Mouse (Mus musculus) left cerebral cortex, postnatal 25 days (tissue): ENCODE results near the gene Rnf123. TPM values are rescaled to one million over a fixed set of nuclear protein-coding genes. Genes with fewer than 3 reads are reported as not detected.
A peak's percentile ranks its signal among the peaks of the same experiment; 100 is the strongest.

ENCODE experiments used
- DNase-seq, 2 experiments: peaks; one replicate each; pipeline ENCODE4 v3.0.0; 2022; ENCODE audit warnings: low spot score in 2 of 2, mixed read lengths in 1 of 2
- intact Hi-C: fragments of 180-260 bp; cut with DNase I; formaldehyde crosslinking; loops from one replicate; pipeline ENCODE4 v1.15.1; 2025
- total RNA-seq, 2 experiments: library from RNA; stranded (reverse); gene quantifications; 2 replicates each; pipeline ENCODE4 v1.2.3; 2021

The Rnf123 gene
- 10 to 100 TPM; 81.9 to 88.7 TPM for total RNA-seq

GRCm38 (mm10) chr9:108082988-108083431 lies at the start of gene Rnf123:
TSS of gene Rnf123 (minus strand) at chr9:108083346.
- intact Hi-C loops, result no loop called here
- no peak for DNase-seq

- no peak for DNase-seq
- intact Hi-C loops, result no loop called here
Measured at GRCm38 (mm10) chr9:108132373-108132772, 49.2 kb upstream of the Rnf123 start.

GRCm38 (mm10) chr9:108131502-108131901 lies 48.4 kb upstream of the Rnf123 start:
- intact Hi-C loops, result no loop called here
- DNase-seq, result no peak

GRCm38 (mm10) chr9:108129042-108129948 lies 46.1 kb upstream of the Rnf123 start:
- intact Hi-C loops, result no loop called here
- DNase-seq, result no peak

GRCm38 (mm10) chr9:108128248-108128647 lies 45.1 kb upstream of the Rnf123 start:
- intact Hi-C loops, result loop anchor here (1.0 kb wide), 1 partner anchor 9 kb away; no protein-coding TSS in a partner anchor
- DNase-seq, result peak; percentile 70 to 95

- intact Hi-C loops, result no loop called here
- DNase-seq, result no peak
Measured at GRCm38 (mm10) chr9:108126436-108127180, 43.5 kb upstream of the Rnf123 start.

GRCm38 (mm10) chr9:108125731-108126130 lies 42.6 kb upstream of the Rnf123 start:
- DNase-seq, result no peak
- intact Hi-C loops, result no loop called here

GRCm38 (mm10) chr9:108123916-108124315 lies 40.8 kb upstream of the Rnf123 start:
- DNase-seq, result no peak
- intact Hi-C loops, result no loop called here

GRCm38 (mm10) chr9:108121170-108121969 lies 38.2 kb upstream of the Rnf123 start:
- no peak for DNase-seq
- intact Hi-C loops, result no loop called here

GRCm38 (mm10) chr9:108120671-108121070 lies 37.5 kb upstream of the Rnf123 start:
- intact Hi-C loops, result no loop called here
- no peak for DNase-seq

GRCm38 (mm10) chr9:108119891-108120411 lies 36.8 kb upstream of the Rnf123 start:
- intact Hi-C loops, result no loop called here
- peak in 1 of 2 experiments; percentile 57 for DNase-seq

GRCm38 (mm10) chr9:108117143-108117542 lies 34.0 kb upstream of the Rnf123 start:
- intact Hi-C loops, result no loop called here
- DNase-seq, result no peak

GRCm38 (mm10) chr9:108115290-108116077 lies 32.3 kb upstream of the Rnf123 start:
- peak; percentile 50 to 86 for DNase-seq
- intact Hi-C loops, result loop anchor here (1.0 kb wide), 1 partner anchor 22 kb away; no protein-coding TSS in a partner anchor

GRCm38 (mm10) chr9:108112719-108113340 lies 29.7 kb upstream of the Rnf123 start:
- intact Hi-C loops, result no loop called here
- DNase-seq, result no peak

GRCm38 (mm10) chr9:108111593-108112121 lies 28.5 kb upstream of the Rnf123 start:
- intact Hi-C loops, result no loop called here
- DNase-seq, result no peak

GRCm38 (mm10) chr9:108111101-108111592 lies 28.0 kb upstream of the Rnf123 start:
- no peak for DNase-seq
- intact Hi-C loops, result no loop called here

GRCm38 (mm10) chr9:108110160-108110559 lies 27.0 kb upstream of the Rnf123 start:
- intact Hi-C loops, result no loop called here
- DNase-seq, result no peak

- intact Hi-C loops, result no loop called here
- DNase-seq, result no peak
Measured at GRCm38 (mm10) chr9:108107867-108108266, 24.7 kb upstream of the Rnf123 start.
